Mouse (Mus musculus) C2C12 (cell line): ENCODE data around the gene Clpb.

Experiments
- CTCF ChIP-seq: IDR thresholded peaks from one replicate; pipeline ENCODE4 v1.5.1; 2011; ENCODE audit not compliant: control insufficient read depth, insufficient read depth, insufficient read length
- MAX ChIP-seq: IDR thresholded peaks from one replicate; pipeline ENCODE4 v1.6.1; 2011; ENCODE audit warnings: mild to moderate bottlenecking, control low read depth
- MYOD1 ChIP-seq: IDR thresholded peaks from one replicate; pipeline ENCODE4 v1.6.1; 2011; ENCODE audit warnings: low read depth; ENCODE audit not compliant: control insufficient read depth, insufficient read length
- USF1 ChIP-seq: IDR thresholded peaks from one replicate; pipeline ENCODE4 v1.6.1; 2011; ENCODE audit warnings: low read depth, mild to moderate bottlenecking, control low read depth, moderate library complexity

GRCm38 (mm10) chr7:101830373-101830772, 166.9 kb downstream of the Clpb start:
- TF ChIP-seq CTCF (no peak), USF1 (no peak), MAX (no peak), MYOD1 (no peak)
